Mouse (Mus musculus) kidney, adult 2 months (tissue): Measurements from ENCODE around the gene Npas3.

Experiments
- CTCF ChIP-seq: fragments of 200-500 bp; conservative IDR thresholded peaks from 2 replicates; pipeline ENCODE4 v1.5.1; 2011; ENCODE audit warnings: low read depth, mild to moderate bottlenecking, control low read depth, low read length, moderate library complexity, mixed read lengths; ENCODE audit not compliant: insufficient read depth, insufficient read length
- POLR2A ChIP-seq: fragments of 200-500 bp; IDR thresholded peaks from one replicate; pipeline ENCODE4 v1.6.1; 2011; ENCODE audit warnings: low read depth, low read length, control low read depth

DNA sequence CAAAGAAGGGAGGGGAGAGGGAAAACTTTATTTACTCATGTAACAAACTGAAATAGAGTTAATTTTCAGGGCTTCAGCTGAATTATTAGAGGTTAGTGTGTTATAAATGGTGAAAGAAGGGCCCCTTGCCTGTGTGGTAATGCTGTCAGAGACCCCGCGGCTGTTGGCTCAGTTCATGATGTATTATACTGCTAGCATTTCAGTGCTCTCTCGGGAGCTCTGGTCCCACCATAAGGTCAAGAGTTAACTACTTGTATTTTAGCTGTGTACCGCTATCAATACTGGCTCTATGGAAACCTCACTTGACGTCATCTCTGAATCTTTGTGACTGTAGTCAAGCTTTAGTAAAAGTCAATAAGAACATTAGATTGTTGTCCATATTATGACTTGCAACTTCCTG, 415.6 kb downstream of the Npas3 start:
- no peak for TF ChIP-seq POLR2A
- TF ChIP-seq CTCF: no peak
